Mouse (Mus musculus) embryonic facial prominence, embryonic 10.5 days (tissue): Measurements from ENCODE around the gene Eif4a2. TPM values are rescaled to one million over a fixed set of nuclear protein-coding genes. Genes with fewer than 3 reads are reported as not detected.
A peak's percentile ranks its signal among the peaks of the same experiment; 100 is the strongest.
"Not testable (repeated sequence)": the region's sequence is repeated elsewhere in the genome, so short reads cannot be mapped to it uniquely, and the experiment has no call there.

Source experiments
- DNase-seq: peaks from one replicate; pipeline ENCODE4 v3.0.0-alpha.2; 2017; ENCODE audit warnings: low spot score
- H3K27ac ChIP-seq: fragments of 300-500 bp; sonication (generic); replicated peaks from 2 replicates; pipeline ENCODE4 v1.5.1; 2016; ENCODE audit warnings: mild to moderate bottlenecking
- H3K27me3 ChIP-seq: fragments of 300-500 bp; sonication (generic); replicated peaks from 2 replicates; pipeline ENCODE4 v1.6.1; 2016; ENCODE audit warnings: low read depth, mild to moderate bottlenecking; ENCODE audit not compliant: poor library complexity, severe bottlenecking
- H3K36me3 ChIP-seq: fragments of 300-500 bp; sonication (generic); replicated peaks from 2 replicates; pipeline ENCODE4 v1.6.1; 2016; ENCODE audit warnings: mild to moderate bottlenecking, moderate library complexity
- H3K4me1 ChIP-seq: fragments of 300-500 bp; sonication (generic); 2 replicates; pipeline ENCODE4 v1.6.1; 2016
- H3K4me3 ChIP-seq: fragments of 300-500 bp; sonication (generic); 2 replicates; pipeline ENCODE4 v1.5.1; 2016; ENCODE audit warnings: mild to moderate bottlenecking, moderate library complexity
- H3K9me3 ChIP-seq: fragments of 300-500 bp; sonication (generic); 2 replicates; pipeline ENCODE4 v1.6.1; 2016; ENCODE audit warnings: mild to moderate bottlenecking
- WGBS: fragments of 180-500 bp; shearing (Covaris S2); methylation state at CpG from one replicate; pipeline ENCODE4 v1.1.7; 2016; 5-methylcytosine and 5-hydroxymethylcytosine counted together
- polyA plus RNA-seq: library from polyadenylated mRNA; unstranded; fragments of >200 nt; fragmentation: Nextera tagmentation; extraction: Ambion mirVana; gene quantifications from 2 replicates; pipeline ENCODE4 v1.2.1, GENCODE M21; 2016

Eif4a2 gene
- 170 and 177 TPM in 2 replicates for polyA plus RNA-seq

GRCm38 (mm10) chr16:23107231-23107942, at the start of gene Eif4a2:
Eif4a2 (plus strand) TSS chr16:23107444.
- peak; percentile 93 for DNase-seq
- under 1% methylated on average over 71 of the region's 71 CpGs for WGBS
- peak within 1 kb of the TSS; percentile 98 for H3K27ac ChIP-seq
- H3K36me3 ChIP-seq: peaks cover 43% of the 10 kb centered on the region
- H3K9me3 ChIP-seq: no peaks in the 10 kb centered on the region
- peaks cover 31% of the 10 kb centered on the region for H3K4me1 ChIP-seq
- H3K4me3 ChIP-seq: peak within 1 kb of the TSS; percentile 79
- H3K27me3 ChIP-seq: no peaks in the 10 kb centered on the region

GRCm38 (mm10) chr16:23057668-23058447, 49.4 kb upstream of the Eif4a2 start, which contains the start of gene Kng1:
Kng1 (plus strand) TSS chr16:23057865.
- H3K27ac ChIP-seq, H3K4me3 ChIP-seq, H3K27me3 ChIP-seq, H3K4me1 ChIP-seq, DNase-seq, H3K36me3 ChIP-seq, H3K9me3 ChIP-seq: not testable (repeated sequence)
- WGBS: 73% methylated on average over 1 of the region's 1 CpGs

- WGBS: 74% methylated on average over 4 of the region's 4 CpGs
- H3K36me3 ChIP-seq, H3K27me3 ChIP-seq, H3K27ac ChIP-seq, DNase-seq, H3K4me1 ChIP-seq, H3K9me3 ChIP-seq, H3K4me3 ChIP-seq: not testable (repeated sequence)
Measured at GRCm38 (mm10) chr16:23059630-23060029, 47.6 kb upstream of the Eif4a2 start.

- not testable (repeated sequence) for DNase-seq, H3K27me3 ChIP-seq, H3K9me3 ChIP-seq, H3K27ac ChIP-seq, H3K36me3 ChIP-seq, H3K4me3 ChIP-seq, H3K4me1 ChIP-seq
- 90% methylated on average over 5 of the region's 5 CpGs for WGBS
Measured at GRCm38 (mm10) chr16:23060781-23061325, 46.4 kb upstream of the Eif4a2 start.

- 89% methylated on average over 6 of the region's 6 CpGs for WGBS
- not testable (repeated sequence) for H3K9me3 ChIP-seq, DNase-seq, H3K4me1 ChIP-seq, H3K4me3 ChIP-seq, H3K27me3 ChIP-seq, H3K36me3 ChIP-seq, H3K27ac ChIP-seq
Measured at GRCm38 (mm10) chr16:23077516-23077915, 29.7 kb upstream of the Eif4a2 start.

- H3K36me3 ChIP-seq, H3K27ac ChIP-seq, H3K27me3 ChIP-seq, DNase-seq, H3K4me3 ChIP-seq, H3K9me3 ChIP-seq, H3K4me1 ChIP-seq: not testable (repeated sequence)
- WGBS: 83% methylated on average over 8 of the region's 8 CpGs
Measured at GRCm38 (mm10) chr16:23087159-23087558, 20.1 kb upstream of the Eif4a2 start.

GRCm38 (mm10) chr16:23087712-23088111, 19.5 kb upstream of the Eif4a2 start:
- not testable (repeated sequence) for H3K9me3 ChIP-seq, H3K4me1 ChIP-seq, DNase-seq, H3K27me3 ChIP-seq, H3K27ac ChIP-seq, H3K4me3 ChIP-seq, H3K36me3 ChIP-seq
- WGBS: 56% methylated on average over 4 of the region's 4 CpGs

- not testable (repeated sequence) for H3K36me3 ChIP-seq, DNase-seq, H3K27me3 ChIP-seq, H3K27ac ChIP-seq, H3K9me3 ChIP-seq, H3K4me1 ChIP-seq, H3K4me3 ChIP-seq
- WGBS: 81% methylated on average over 1 of the region's 1 CpGs
Measured at GRCm38 (mm10) chr16:23088491-23088890, 18.8 kb upstream of the Eif4a2 start.

GRCm38 (mm10) chr16:23091345-23091744, 15.9 kb upstream of the Eif4a2 start:
- H3K9me3 ChIP-seq, H3K27me3 ChIP-seq, H3K36me3 ChIP-seq, H3K4me1 ChIP-seq, H3K4me3 ChIP-seq, H3K27ac ChIP-seq, DNase-seq: not testable (repeated sequence)

- Histone ChIP-seq H3K36me3 (no peaks in the 10 kb centered on the region), H3K9me3 (no peaks in the 10 kb centered on the region), H3K27ac (no peak overlapping the region), H3K4me1 (no peaks in the 10 kb centered on the region), H3K4me3 (no peak overlapping the region), H3K27me3 (no peaks in the 10 kb centered on the region)
- WGBS: 85% methylated on average over 13 of the region's 13 CpGs
- DNase-seq: no peak
Measured at GRCm38 (mm10) chr16:23093321-23093953, 13.8 kb upstream of the Eif4a2 start.

GRCm38 (mm10) chr16:23094136-23094535, 13.1 kb upstream of the Eif4a2 start:
- H3K27ac ChIP-seq: no peak overlapping the region
- DNase-seq: no peak
- H3K27me3 ChIP-seq: peaks cover 2% of the 10 kb centered on the region
- H3K36me3 ChIP-seq: no peaks in the 10 kb centered on the region
- H3K4me3 ChIP-seq: no peak overlapping the region
- 91% methylated on average over 6 of the region's 6 CpGs for WGBS
- H3K9me3 ChIP-seq: no peaks in the 10 kb centered on the region
- H3K4me1 ChIP-seq: no peaks in the 10 kb centered on the region

GRCm38 (mm10) chr16:23095581-23095980, 11.7 kb upstream of the Eif4a2 start:
- peaks cover 16% of the 10 kb centered on the region for H3K27me3 ChIP-seq
- H3K36me3 ChIP-seq, H3K4me3 ChIP-seq, H3K27ac ChIP-seq, H3K9me3 ChIP-seq, DNase-seq: not testable (repeated sequence)
- H3K4me1 ChIP-seq: peaks cover 12% of the 10 kb centered on the region
- WGBS: 91% methylated on average over 5 of the region's 5 CpGs
